Mouse (Mus musculus) bone marrow, adult 2 months (tissue): ENCODE results near the gene Scd4. TPM values are rescaled to one million over a fixed set of nuclear protein-coding genes. Genes with fewer than 3 reads are reported as not detected.

Source experiments
- H3K27ac ChIP-seq: fragments of 200-500 bp; 2 replicates; pipeline ENCODE4 v1.5.1; 2012; ENCODE audit warnings: low read depth, mild to moderate bottlenecking, control low read depth, inconsistent platforms, low read length; ENCODE audit not compliant: control insufficient read depth, poor library complexity, insufficient read depth
- H3K4me1 ChIP-seq: fragments of 200-500 bp; 2 replicates; pipeline ENCODE4 v1.6.1; 2011; ENCODE audit warnings: low read length; ENCODE audit not compliant: control insufficient read depth, insufficient read depth
- H3K4me3 ChIP-seq: fragments of 200-500 bp; replicated peaks from 2 replicates; pipeline ENCODE3; 2011; ENCODE audit warnings: mild to moderate bottlenecking, low read depth, low read length, control low read depth; ENCODE audit not compliant: control insufficient read depth
- CTCF ChIP-seq: fragments of 200-500 bp; IDR thresholded peaks from 2 replicates; pipeline ENCODE4 v1.5.1; 2011; ENCODE audit warnings: low read length, control low read depth; ENCODE audit not compliant: control insufficient read depth, insufficient read depth
- POLR2A ChIP-seq: fragments of 200-500 bp; IDR thresholded peaks from 2 replicates; pipeline ENCODE4 v1.6.1; 2011; ENCODE audit warnings: low read depth, mild to moderate bottlenecking, control low read depth, low read length, borderline replicate concordance; ENCODE audit not compliant: control insufficient read depth
- WGBS: fragments of 180-500 bp; shearing (Covaris S2); methylation state at CpG from one replicate; pipeline ENCODE4 v1.1.7; 2018; 5-methylcytosine and 5-hydroxymethylcytosine counted together
- polyA plus RNA-seq: library from polyadenylated mRNA; stranded (reverse); fragments of >200 nt; gene quantifications from 2 replicates; pipeline ENCODE4 v1.2.4, GENCODE M21; 2011; ENCODE audit warnings: low replicate concordance; ENCODE audit not compliant: missing spikeins, insufficient read depth, insufficient read length

Gene Scd4
- polyA plus RNA-seq, 1 experiment = not detected

- 70% methylated on average over 5 of the region's 5 CpGs for WGBS
- no peak overlapping the region for H3K4me3 ChIP-seq
- H3K27ac ChIP-seq = no peak overlapping the region
- H3K4me1 ChIP-seq = peaks cover 3% of the 10 kb centered on the region
- no peak for TF ChIP-seq CTCF
- no peak for TF ChIP-seq POLR2A
Measured at GRCm38 (mm10) chr19:44310814-44311213, 22.1 kb upstream of the Scd4 start.

- Histone ChIP-seq H3K4me3 (no peak overlapping the region), H3K27ac (no peak overlapping the region), H3K4me1 (peaks cover 3% of the 10 kb centered on the region)
- WGBS = 85% methylated on average over 8 of the region's 8 CpGs
- TF ChIP-seq POLR2A (no peak), CTCF (no peak)
Measured at GRCm38 (mm10) chr19:44311306-44312006, 21.4 kb upstream of the Scd4 start.

GRCm38 (mm10) chr19:44312007-44312360 is 20.9 kb upstream of the Scd4 start:
- no peak overlapping the region for H3K27ac ChIP-seq
- 70% methylated on average over 4 of the region's 4 CpGs for WGBS
- no peak overlapping the region for H3K4me3 ChIP-seq
- TF ChIP-seq CTCF (no peak), POLR2A (no peak)
- H3K4me1 ChIP-seq = peaks cover 3% of the 10 kb centered on the region

- 80% methylated on average over 3 of the region's 3 CpGs for WGBS
- H3K27ac ChIP-seq = no peak overlapping the region
- TF ChIP-seq POLR2A (no peak), CTCF (no peak)
Measured at GRCm38 (mm10) chr19:44313066-44313465, 19.8 kb upstream of the Scd4 start.

GRCm38 (mm10) chr19:44314327-44314759 is 18.5 kb upstream of the Scd4 start:
- Histone ChIP-seq H3K27ac (no peak overlapping the region), H3K4me1 (peaks cover 3% of the 10 kb centered on the region), H3K4me3 (peak overlapping the region; percentile 39)
- WGBS = 2% methylated on average over 18 of the region's 18 CpGs
- TF ChIP-seq POLR2A = no peak
- TF ChIP-seq CTCF = no peak

More at GRCm38 (mm10) chr19:44313066-44313465, 19.8 kb upstream of the Scd4 start:
- Histone ChIP-seq H3K4me3 (no peak overlapping the region), H3K4me1 (peaks cover 3% of the 10 kb centered on the region)

- 5% methylated on average over 11 of the region's 11 CpGs for WGBS
- H3K4me1 ChIP-seq = peaks cover 3% of the 10 kb centered on the region
- no peak for TF ChIP-seq CTCF
- no peak for TF ChIP-seq POLR2A
- no peak overlapping the region for H3K27ac ChIP-seq
- H3K4me3 ChIP-seq = peak overlapping the region; percentile 25
Measured at GRCm38 (mm10) chr19:44314871-44315414, 17.9 kb upstream of the Scd4 start.

GRCm38 (mm10) chr19:44316752-44317315 is 16.1 kb upstream of the Scd4 start:
- WGBS = 88% methylated on average over 5 of the region's 5 CpGs
- TF ChIP-seq CTCF (no peak), POLR2A (no peak)
- H3K27ac ChIP-seq = no peak overlapping the region

GRCm38 (mm10) chr19:44317391-44317790 is 15.5 kb upstream of the Scd4 start:
- Histone ChIP-seq H3K4me3 (no peak overlapping the region), H3K27ac (no peak overlapping the region), H3K4me1 (peaks cover 3% of the 10 kb centered on the region)
- 46% methylated on average over 5 of the region's 5 CpGs for WGBS
- no peak for TF ChIP-seq CTCF
- TF ChIP-seq POLR2A = no peak

More at GRCm38 (mm10) chr19:44316752-44317315, 16.1 kb upstream of the Scd4 start:
- H3K4me3 ChIP-seq = no peak overlapping the region
- peaks cover 3% of the 10 kb centered on the region for H3K4me1 ChIP-seq
